12 mouse cellular contexts compared by ENCODE assay signal in genomic region chr9:91363011-91363730, GRCm38 (mm10). TPM values are rescaled to one million over a fixed set of nuclear protein-coding genes. Genes with fewer than 3 reads are reported as not detected.
DNase-seq lines count a peak whose midpoint lies in the region; ATAC-seq and TF ChIP-seq lines count a peak whose summit lies in the region.
"Had no signal": no experiment of that assay in that cellular context is flagged by ENCODE, and none has a peak within 500 bp of the region (broad histone marks: within the 10 kb centered on the region; RNA-seq: fewer than 3 reads in every experiment).

No protein-coding gene starts in this region.

- DNase-seq in left cerebral cortex, adult 2 months (ENCODE audit: extremely low spot score in 1 of 2, low spot score in 2 of 2) = no peak
- DNase-seq in left cerebral cortex, postnatal 14 days (ENCODE audit: low spot score in 2 of 2) = no peak
- DNase-seq in right cerebral cortex, postnatal 4 days = no peak
- no peak for DNase-seq in heart, postnatal 14 days
- DNase-seq in spleen, adult 12 weeks (ENCODE audit: low spot score) = no peak
- DNase-seq: thymus, postnatal 14 days had no signal

- no peak for TF ChIP-seq CTCF in left cerebral cortex, adult 2 months (IDR thresholded peaks at IDR 0.05)
- TF ChIP-seq CTCF in embryonic fibroblast, embryonic 13.5 days (IDR thresholded peaks at IDR 0.05; ENCODE audit: borderline replicate concordance, insufficient read depth, low read length) = no peak
- no peak for TF ChIP-seq CTCF in olfactory bulb, adult 2 months (IDR thresholded peaks at IDR 0.05; ENCODE audit: insufficient read depth, low read depth, low read length)

- no peak for TF ChIP-seq POLR2A in embryonic fibroblast, embryonic 13.5 days (IDR thresholded peaks at IDR 0.05; ENCODE audit: low read depth, low read length)
- TF ChIP-seq POLR2A in olfactory bulb, adult 2 months (IDR thresholded peaks at IDR 0.05; ENCODE audit: insufficient read depth, low read depth, low read length) = no peak

- WGBS in limb, embryonic 13.5 days = 4% methylated on average over 14 of the region's 14 CpGs
- WGBS in olfactory bulb, adult 2 months = 30% methylated on average over 14 of the region's 14 CpGs

- H3K4me3 ChIP-seq in left cerebral cortex, adult 2 months = peak overlapping the region; percentile 13; the same call in 1 of the 2 replicates
- H3K4me3 ChIP-seq in embryonic fibroblast, embryonic 13.5 days (ENCODE audit: insufficient read depth, low read length) = peak overlapping the region; percentile 28
- peak overlapping the region; percentile 34; the same call in 1 of the 2 replicates for H3K4me3 ChIP-seq in limb, embryonic 13.5 days
- H3K4me3 ChIP-seq in olfactory bulb, adult 2 months (ENCODE audit: insufficient read depth, low read depth, low read length) = peak overlapping the region; percentile 57

- H3K9me3 ChIP-seq in limb, embryonic 13.5 days = no peaks in the 10 kb centered on the region
- H3K9me3 ChIP-seq: heart, embryonic 13.5 days had no signal

- H3K4me2 ChIP-seq in limb, embryonic 13.5 days (replicated peaks) = no peak overlapping the region

- no peaks in the 10 kb centered on the region for H3K36me3 ChIP-seq in limb, embryonic 13.5 days
- H3K36me3 ChIP-seq: heart, embryonic 13.5 days had no signal

- intact Hi-C loops in left cerebral cortex, adult 2 months (cut with DNase I) = loop anchor here (5.0 kb wide), 1 partner anchor 231 kb away; no protein-coding TSS in a partner anchor
- intact Hi-C loops in left cerebral cortex, postnatal 14 days (cut with DNase I) = loop anchor here (5.0 kb wide), 1 partner anchor 44 kb away; no protein-coding TSS in a partner anchor
- intact Hi-C loops in heart, postnatal 14 days (cut with DNase I) = no loop called here

- no peaks in the 10 kb centered on the region for H3K4me1 ChIP-seq in embryonic fibroblast, embryonic 13.5 days (ENCODE audit: control insufficient read depth, insufficient read depth, low read length)
- H3K4me1 ChIP-seq in limb, embryonic 13.5 days = peaks cover 14% of the 10 kb centered on the region; the same call in 1 of the 2 replicates
- H3K4me1 ChIP-seq in olfactory bulb, adult 2 months (ENCODE audit: control insufficient read depth, insufficient read depth, low read length) = peaks cover 4% of the 10 kb centered on the region; the same call in 1 of the 2 replicates

- H3K9ac ChIP-seq in limb, embryonic 13.5 days = no peak overlapping the region
- H3K9ac ChIP-seq: heart, embryonic 13.5 days had no signal

- ATAC-seq in limb, embryonic 13.5 days (ENCODE audit: low FRiP score, low read depth) = no peak

- no peak overlapping the region for H3K27ac ChIP-seq in left cerebral cortex, adult 2 months
- no peak overlapping the region for H3K27ac ChIP-seq in embryonic fibroblast, embryonic 13.5 days (ENCODE audit: insufficient read depth, low read length)
- no peak overlapping the region for H3K27ac ChIP-seq in limb, embryonic 13.5 days
- peak overlapping the region; percentile 87 for H3K27ac ChIP-seq in olfactory bulb, adult 2 months (ENCODE audit: insufficient read depth, low read depth, low read length)
- H3K27ac ChIP-seq: heart, embryonic 13.5 days; kidney, postnatal 0 days had no signal

- H3K27me3 ChIP-seq in limb, embryonic 13.5 days = peaks cover 87% of the 10 kb centered on the region

RNA-seq across cellular contexts. Expression of gene Zic4, which starts 1.0 kb away (rescaled TPM):
- 1 to 10 TPM; 4.0 to 4.6 TPM for total RNA-seq in left cerebral cortex, adult 2 months (2021)
- total RNA-seq in left cerebral cortex, postnatal 14 days (2021) = 1 to 10 TPM; 4.1 to 5.2 TPM
- 1.6 and 2.6 TPM in 2 replicates for polyA plus RNA-seq in embryonic fibroblast, embryonic 13.5 days (2011; ENCODE audit: insufficient read length, low read depth, missing spikeins)
- 0.33 and 0.41 TPM in 2 replicates for polyA plus RNA-seq in limb, embryonic 13.5 days (2015; fragmentation: Nextera tagmentation; extraction: Ambion mirVana)
- polyA plus RNA-seq in olfactory bulb, adult 2 months (2012; ENCODE audit: insufficient read depth, insufficient read length, low replicate concordance, missing spikeins) = not detected in 2 replicates
- total RNA-seq in heart, postnatal 14 days (2021) = not detected
- polyA plus RNA-seq: heart, embryonic 13.5 days; kidney, postnatal 0 days; liver, embryonic 11.5 days had no signal

RNA-seq across cellular contexts. Expression of gene Zic1, which starts 2.4 kb away (rescaled TPM):
- total RNA-seq in left cerebral cortex, adult 2 months (2021) = 10 to 100 TPM; 15.8 to 16.0 TPM
- total RNA-seq in left cerebral cortex, postnatal 14 days (2021) = 10 to 100 TPM; 12.4 to 13.8 TPM
- polyA plus RNA-seq in embryonic fibroblast, embryonic 13.5 days (2011; ENCODE audit: insufficient read length, low read depth, missing spikeins) = 4.0 and 8.9 TPM in 2 replicates
- 0.22 and 0.28 TPM in 2 replicates for polyA plus RNA-seq in limb, embryonic 13.5 days (2015; fragmentation: Nextera tagmentation; extraction: Ambion mirVana)
- polyA plus RNA-seq in olfactory bulb, adult 2 months (2012; ENCODE audit: insufficient read depth, insufficient read length, low replicate concordance, missing spikeins) = not detected in 2 replicates
- not detected for total RNA-seq in heart, postnatal 14 days (2021)
- polyA plus RNA-seq: heart, embryonic 13.5 days; kidney, postnatal 0 days had no signal

Comparison
In these comparisons a context has a peak if more than half of its experiments do, and no peak if none do; other contexts are left out.
1. RNA of gene Zic4, which starts 1.0 kb away (total RNA-seq): 4.1 to 5.2 TPM in left cerebral cortex, postnatal 14 days and 4.0 to 4.6 TPM in left cerebral cortex, adult 2 months; not detected in heart, postnatal 14 days; every median in the first group is over 4 times any median in the second.
2. RNA of gene Zic1, which starts 2.4 kb away (total RNA-seq): 15.8 to 16.0 TPM in left cerebral cortex, adult 2 months and 12.4 to 13.8 TPM in left cerebral cortex, postnatal 14 days; not detected in heart, postnatal 14 days; every median in the first group is over 10 times any median in the second.
3. Peak in every context shown above with its lines, with median percentiles within 50 percentile points of each other: H3K4me3 ChIP-seq.